Mouse (Mus musculus) gastrocnemius, postnatal 14 days (tissue): ENCODE data around the gene Syt14. TPM values are rescaled to one million over a fixed set of nuclear protein-coding genes. Genes with fewer than 3 reads are reported as not detected.

ENCODE experiments used
- DNase-seq: peaks from one replicate; pipeline ENCODE4 v3.0.0; 2021; ENCODE audit warnings: mixed read lengths
- intact Hi-C: fragments of 180-260 bp; cut with DNase I; formaldehyde crosslinking; loops from one replicate; pipeline ENCODE4 v1.15.1; 2025; ENCODE audit warnings: low total_unique reads
- long read RNA-seq, 2 experiments: library from polyadenylated mRNA; stranded (forward); transcript quantifications; one replicate each; pipeline ENCODE4 v2.0.0; 2021
- total RNA-seq, 2 experiments: library from RNA; stranded (reverse); gene quantifications; 2 replicates each; pipeline ENCODE4 v1.2.3; 2021

Syt14 gene
- under 1 TPM; 0.18 to 0.31 TPM for total RNA-seq
- long read RNA-seq, experiment 1, result 0 reads
- long read RNA-seq, experiment 2, result 0 reads

- DNase-seq, result peak; percentile 67
- intact Hi-C loops, result no loop called here
These were observed at the start of gene Syt14 for GRCm38 (mm10) chr1:193035371-193036238. TSS of gene Syt14 (minus strand) at chr1:193035775.

GRCm38 (mm10) chr1:193084016-193084415 lies 48.4 kb upstream of the Syt14 start:
- intact Hi-C loops, result no loop called here
- DNase-seq, result no peak

GRCm38 (mm10) chr1:193083051-193083450 lies 47.5 kb upstream of the Syt14 start:
- DNase-seq, result no peak
- intact Hi-C loops, result no loop called here

- DNase-seq, result no peak
- intact Hi-C loops, result no loop called here
These were observed 46.8 kb upstream of the Syt14 start for GRCm38 (mm10) chr1:193082311-193082921.

GRCm38 (mm10) chr1:193062618-193063017 lies 27.0 kb upstream of the Syt14 start:
- intact Hi-C loops, result no loop called here
- no peak for DNase-seq

- intact Hi-C loops, result no loop called here
- DNase-seq, result no peak
These were observed 24.6 kb upstream of the Syt14 start for GRCm38 (mm10) chr1:193060167-193060566.

GRCm38 (mm10) chr1:193059596-193059995 lies 24.0 kb upstream of the Syt14 start:
- intact Hi-C loops, result no loop called here
- DNase-seq, result no peak

GRCm38 (mm10) chr1:193054401-193054800 lies 18.8 kb upstream of the Syt14 start:
- intact Hi-C loops, result no loop called here
- DNase-seq, result no peak

GRCm38 (mm10) chr1:193053065-193053464 lies 17.5 kb upstream of the Syt14 start:
- no peak for DNase-seq
- intact Hi-C loops, result no loop called here

GRCm38 (mm10) chr1:193047616-193048015 lies 12.0 kb upstream of the Syt14 start:
- intact Hi-C loops, result no loop called here
- DNase-seq, result no peak

- DNase-seq, result no peak
- intact Hi-C loops, result no loop called here
These were observed 7.3 kb upstream of the Syt14 start for GRCm38 (mm10) chr1:193042760-193043295.

GRCm38 (mm10) chr1:193034951-193035370 lies 614 bp downstream of the Syt14 start:
- intact Hi-C loops, result no loop called here

GRCm38 (mm10) chr1:193024311-193024710 lies 11.3 kb downstream of the Syt14 start:
- no peak for DNase-seq
- intact Hi-C loops, result no loop called here

More at GRCm38 (mm10) chr1:193034951-193035370, 614 bp downstream of the Syt14 start:
- DNase-seq, result no peak

- no peak for DNase-seq
- intact Hi-C loops, result no loop called here
These were observed 23.2 kb downstream of the Syt14 start for GRCm38 (mm10) chr1:193012351-193012750.

- DNase-seq, result no peak
- intact Hi-C loops, result no loop called here
These were observed 24.4 kb downstream of the Syt14 start for GRCm38 (mm10) chr1:193011000-193011769.

GRCm38 (mm10) chr1:193004581-193004980 lies 31.0 kb downstream of the Syt14 start:
- DNase-seq, result no peak
- intact Hi-C loops, result no loop called here

- DNase-seq, result no peak
- intact Hi-C loops, result no loop called here
These were observed 31.6 kb downstream of the Syt14 start for GRCm38 (mm10) chr1:193003953-193004352.

GRCm38 (mm10) chr1:193002307-193002706 lies 33.3 kb downstream of the Syt14 start:
- intact Hi-C loops, result no loop called here
- no peak for DNase-seq

- intact Hi-C loops, result loop anchor here (2.0 kb wide), 1 partner anchor 123 kb away; no protein-coding TSS in a partner anchor
- DNase-seq, result no peak
These were observed 34.0 kb downstream of the Syt14 start for GRCm38 (mm10) chr1:193001587-193001986.

- DNase-seq, result no peak
- intact Hi-C loops, result loop anchor here (2.0 kb wide), 1 partner anchor 124 kb away; no protein-coding TSS in a partner anchor
These were observed 34.7 kb downstream of the Syt14 start for GRCm38 (mm10) chr1:193000908-193001307.
